Mouse (Mus musculus) liver, adult 2 months (tissue): ENCODE results near the gene Gm12355.

ENCODE experiments used
- CTCF ChIP-seq: fragments of 200-500 bp; IDR thresholded peaks from 2 replicates; pipeline ENCODE4 v1.5.1; 2011; ENCODE audit warnings: low read depth, low read length, control low read depth
- POLR2A ChIP-seq: fragments of 200-500 bp; IDR thresholded peaks from 2 replicates; pipeline ENCODE4 v1.6.1; 2011; ENCODE audit warnings: low read length, control low read depth; ENCODE audit not compliant: insufficient read depth; ENCODE audit errors: extremely low read depth

GRCm38 (mm10) chr11:98668984-98669383, 43.5 kb upstream of the Gm12355 start:
- TF ChIP-seq CTCF (no peak), POLR2A (no peak)
